9 mouse cellular contexts compared by ENCODE assay signal in genomic region chr12:29128844-29129243, GRCm38 (mm10).
DNase-seq lines count a peak whose midpoint lies in the region; ATAC-seq and TF ChIP-seq lines count a peak whose summit lies in the region.
"Had no signal": no experiment of that assay in that cellular context is flagged by ENCODE, and none has a peak within 500 bp of the region (broad histone marks: within the 10 kb centered on the region; RNA-seq: fewer than 3 reads in every experiment).

No protein-coding gene starts in this region.

- TF ChIP-seq POLR2A in olfactory bulb, adult 2 months (IDR thresholded peaks at IDR 0.05; ENCODE audit: insufficient read depth, low read depth, low read length), result no peak

- TF ChIP-seq CTCF in olfactory bulb, adult 2 months (IDR thresholded peaks at IDR 0.05; ENCODE audit: insufficient read depth, low read depth, low read length), result peak; percentile 43; the same call in 1 of the 2 replicates

- H3K4me3 ChIP-seq in intestine, embryonic 14.5 days (ENCODE audit: low read depth, low read length), result no peak overlapping the region
- no peak overlapping the region for H3K4me3 ChIP-seq in intestine, embryonic 15.5 days (replicated peaks)
- H3K4me3 ChIP-seq in olfactory bulb, adult 2 months (ENCODE audit: insufficient read depth, low read depth, low read length), result no peak overlapping the region
- H3K4me3 ChIP-seq: heart, embryonic 15.5 days had no signal

- H3K27me3 ChIP-seq in intestine, embryonic 14.5 days (replicated peaks; ENCODE audit: control insufficient read depth, insufficient read depth, low read length), result no peaks in the 10 kb centered on the region
- no peaks in the 10 kb centered on the region for H3K27me3 ChIP-seq in intestine, embryonic 15.5 days (replicated peaks)
- H3K27me3 ChIP-seq: heart, embryonic 15.5 days had no signal

- peak; percentile 62; the same call in 1 of the 2 replicates for ATAC-seq in intestine, embryonic 14.5 days (replicated peaks; ENCODE audit: low FRiP score, low TSS enrichment, low read depth)
- ATAC-seq in intestine, embryonic 15.5 days, result no peak

- H3K9me3 ChIP-seq in intestine, embryonic 14.5 days (ENCODE audit: control insufficient read depth, low read length), result no peaks in the 10 kb centered on the region
- H3K9me3 ChIP-seq in intestine, embryonic 15.5 days, result no peaks in the 10 kb centered on the region
- H3K9me3 ChIP-seq: heart, embryonic 15.5 days had no signal

- no peak overlapping the region for H3K27ac ChIP-seq in intestine, embryonic 14.5 days (ENCODE audit: low read depth)
- no peak overlapping the region for H3K27ac ChIP-seq in intestine, embryonic 15.5 days
- peak overlapping the region; percentile 55; the same call in 1 of the 2 replicates for H3K27ac ChIP-seq in olfactory bulb, adult 2 months (ENCODE audit: insufficient read depth, low read depth, low read length)
- H3K27ac ChIP-seq: heart, embryonic 15.5 days had no signal

- intact Hi-C loops in left cerebral cortex, postnatal 36 days (cut with DNase I), result no loop called here

- peak; percentile 72 for DNase-seq in intestine, embryonic 14.5 days (ENCODE audit: low spot score)
- peak; percentile 45 for DNase-seq in Muller cell, postnatal 12 days (ENCODE audit: inconsistent ontology term)
- peak; percentile 60 for DNase-seq in embryo, embryonic 10.5 days (ENCODE audit: low spot score)
- peak; percentile 46 to 49 for DNase-seq in left cerebral cortex, postnatal 36 days (ENCODE audit: low spot score in 2 of 2)
- no peak for DNase-seq in urinary bladder, adult 18-20 months (ENCODE audit: low spot score in 2 of 2)
- no peak for DNase-seq in gastrocnemius, adult 8-10 months (ENCODE audit: low spot score in 2 of 2)

- no peaks in the 10 kb centered on the region for H3K4me1 ChIP-seq in intestine, embryonic 14.5 days (replicated peaks; ENCODE audit: control insufficient read depth, insufficient read depth, low read length)
- 0 out of 2 replicates have a peak, but pooled peaks cover 3% of the 10 kb centered on the region for H3K4me1 ChIP-seq in intestine, embryonic 15.5 days (replicated peaks)
- peaks cover 19% of the 10 kb centered on the region for H3K4me1 ChIP-seq in olfactory bulb, adult 2 months (ENCODE audit: control insufficient read depth, insufficient read depth, low read length)

- WGBS in intestine, embryonic 14.5 days, result 23% methylated on average over 10 of the region's 10 CpGs
- WGBS in intestine, embryonic 15.5 days, result 28% methylated on average over 10 of the region's 10 CpGs
- WGBS in olfactory bulb, adult 2 months, result 46% methylated on average over 10 of the region's 10 CpGs

- H3K4me2 ChIP-seq in intestine, embryonic 14.5 days (ENCODE audit: low read length), result no peak overlapping the region
- H3K4me2 ChIP-seq in intestine, embryonic 15.5 days (replicated peaks), result no peak overlapping the region
- H3K4me2 ChIP-seq: heart, embryonic 15.5 days had no signal

- no peak overlapping the region for H3K9ac ChIP-seq in intestine, embryonic 14.5 days (ENCODE audit: low read length)
- H3K9ac ChIP-seq in intestine, embryonic 15.5 days, result no peak overlapping the region
- H3K9ac ChIP-seq: heart, embryonic 15.5 days had no signal

- no peaks in the 10 kb centered on the region for H3K36me3 ChIP-seq in intestine, embryonic 14.5 days (ENCODE audit: control insufficient read depth, insufficient read depth, low read length)
- no peaks in the 10 kb centered on the region for H3K36me3 ChIP-seq in intestine, embryonic 15.5 days
- H3K36me3 ChIP-seq: heart, embryonic 15.5 days had no signal

Comparison
In these comparisons a context has a peak if more than half of its experiments do, and no peak if none do; other contexts are left out.
1. DNase-seq: peak in intestine, embryonic 14.5 days (single experiment), Muller cell, postnatal 12 days (single experiment), embryo, embryonic 10.5 days (single experiment) and left cerebral cortex, postnatal 36 days (2 of 2); none in urinary bladder, adult 18-20 months (0 of 2) and gastrocnemius, adult 8-10 months (0 of 2).